Mouse (Mus musculus) lung, adult 2 months (tissue): ENCODE results near the gene Nol3. TPM values are rescaled to one million over a fixed set of nuclear protein-coding genes. Genes with fewer than 3 reads are reported as not detected.

ENCODE experiments used
- DNase-seq: peaks from one replicate; pipeline ENCODE4 v3.0.0; 2022
- H3K4me1 ChIP-seq: fragments of 200-500 bp; 2 replicates; pipeline ENCODE4 v1.6.1; 2011; ENCODE audit warnings: low read length; ENCODE audit not compliant: control insufficient read depth, insufficient read depth
- H3K4me3 ChIP-seq: fragments of 200-500 bp; replicated peaks from 2 replicates; pipeline ENCODE3; 2011; ENCODE audit warnings: low read depth, mild to moderate bottlenecking, control low read depth, low read length; ENCODE audit errors: extremely low read depth
- CTCF ChIP-seq: fragments of 200-500 bp; IDR thresholded peaks from 2 replicates; pipeline ENCODE4 v1.5.1; 2011; ENCODE audit warnings: mild to moderate bottlenecking, low read length, control low read depth; ENCODE audit not compliant: insufficient read depth
- POLR2A ChIP-seq: fragments of 200-500 bp; IDR thresholded peaks from 2 replicates; pipeline ENCODE4 v1.6.1; 2011; ENCODE audit warnings: low read depth, mild to moderate bottlenecking, control low read depth, low read length, borderline replicate concordance; ENCODE audit errors: extremely low read depth
- WGBS: fragments of 180-500 bp; shearing (Covaris S2); methylation state at CpG from one replicate; pipeline ENCODE4 v1.1.7; 2018; 5-methylcytosine and 5-hydroxymethylcytosine counted together
- polyA plus RNA-seq: library from polyadenylated mRNA; depleted of rRNA; stranded (reverse); fragments of >200 nt; gene quantifications from 2 replicates; pipeline ENCODE4 v1.2.3, GENCODE M21; 2012

Gene Nol3
- polyA plus RNA-seq, 1 experiment: 10.7 TPM

GRCm38 (mm10) chr8:105270916-105271186, 5.1 kb upstream of the Nol3 start:
- no peak for TF ChIP-seq CTCF
- no peak for TF ChIP-seq POLR2A
- H3K4me1 ChIP-seq: peaks cover 13% of the 10 kb centered on the region
- no peak for DNase-seq
- peak overlapping the region; percentile 10 for H3K4me3 ChIP-seq
- WGBS: 29% methylated on average over 11 of the region's 11 CpGs

GRCm38 (mm10) chr8:105275387-105275786, 553 bp upstream of the Nol3 start:
- Histone ChIP-seq H3K4me3 (no peak overlapping the region), H3K4me1 (peaks cover 12% of the 10 kb centered on the region)
- DNase-seq: no peak
- TF ChIP-seq POLR2A (no peak), CTCF (no peak)
- 16% methylated on average over 11 of the region's 11 CpGs for WGBS

GRCm38 (mm10) chr8:105276292-105277120, 566 bp downstream of the Nol3 start:
- WGBS: 6% methylated on average over 30 of the region's 30 CpGs

GRCm38 (mm10) chr8:105278911-105279334, 3.0 kb downstream of the Nol3 start:
- Histone ChIP-seq H3K4me3 (peak overlapping the region; percentile 6), H3K4me1 (peaks cover 12% of the 10 kb centered on the region)
- WGBS: 8% methylated on average over 28 of the region's 28 CpGs
- peak; percentile 80 for DNase-seq
- TF ChIP-seq CTCF (no peak), POLR2A (no peak)

More at GRCm38 (mm10) chr8:105276292-105277120, 566 bp downstream of the Nol3 start:
- H3K4me1 ChIP-seq: peaks cover 8% of the 10 kb centered on the region
- no peak for TF ChIP-seq CTCF
- peak; percentile 43; the same call in 1 of the 2 replicates for TF ChIP-seq POLR2A
- H3K4me3 ChIP-seq: peak overlapping the region; percentile 57
- peak; percentile 49 for DNase-seq

- no peak overlapping the region for H3K4me3 ChIP-seq
- 76% methylated on average over 3 of the region's 3 CpGs for WGBS
- no peak for DNase-seq
- H3K4me1 ChIP-seq: peaks cover 12% of the 10 kb centered on the region
- TF ChIP-seq POLR2A (no peak), CTCF (no peak)
Measured at GRCm38 (mm10) chr8:105280567-105280966, 4.6 kb downstream of the Nol3 start.

- TF ChIP-seq CTCF (no peak), POLR2A (no peak)
- no peak for DNase-seq
- Histone ChIP-seq H3K4me1 (peaks cover 4% of the 10 kb centered on the region; the same call in 1 of the 2 replicates), H3K4me3 (no peak overlapping the region)
- WGBS: 80% methylated on average over 12 of the region's 12 CpGs
Measured at GRCm38 (mm10) chr8:105281821-105282220, 5.9 kb downstream of the Nol3 start.

- Histone ChIP-seq H3K4me3 (no peak overlapping the region), H3K4me1 (peaks cover 4% of the 10 kb centered on the region; the same call in 1 of the 2 replicates)
- 79% methylated on average over 4 of the region's 4 CpGs for WGBS
- TF ChIP-seq POLR2A (no peak), CTCF (no peak)
- DNase-seq: no peak
Measured at GRCm38 (mm10) chr8:105282239-105282638, 6.3 kb downstream of the Nol3 start.

- DNase-seq: peak; percentile 64
- Histone ChIP-seq H3K4me1 (peaks cover 4% of the 10 kb centered on the region; the same call in 1 of the 2 replicates), H3K4me3 (peak overlapping the region; percentile 18)
- 44% methylated on average over 23 of the region's 23 CpGs for WGBS
- peak; percentile 75 for TF ChIP-seq CTCF
- TF ChIP-seq POLR2A: no peak
Measured at GRCm38 (mm10) chr8:105283074-105283473, 7.1 kb downstream of the Nol3 start.

- TF ChIP-seq CTCF: no peak
- TF ChIP-seq POLR2A: no peak
- DNase-seq: no peak
- Histone ChIP-seq H3K4me3 (no peak overlapping the region), H3K4me1 (peaks cover 12% of the 10 kb centered on the region)
- WGBS: 69% methylated on average over 12 of the region's 12 CpGs
Measured at GRCm38 (mm10) chr8:105285514-105285913, 9.6 kb downstream of the Nol3 start.

GRCm38 (mm10) chr8:105286907-105287306, 11.0 kb downstream of the Nol3 start:
- WGBS: 90% methylated on average over 4 of the region's 4 CpGs
- no peak overlapping the region for H3K4me3 ChIP-seq
- peaks cover 15% of the 10 kb centered on the region for H3K4me1 ChIP-seq
- no peak for DNase-seq
- TF ChIP-seq CTCF: no peak
- no peak for TF ChIP-seq POLR2A
